Mouse (Mus musculus): ENCODE results near the gene Alk. TPM values are rescaled to one million over a fixed set of nuclear protein-coding genes. Genes with fewer than 3 reads are reported as not detected.
A peak's percentile ranks its signal among the peaks of the same experiment; 100 is the strongest.
"Not testable (repeated sequence)": the region's sequence is repeated elsewhere in the genome, so short reads cannot be mapped to it uniquely, and the experiment has no call there.

Gene Alk
- total RNA-seq, 2 experiments from 2014 or later = 7.1 to 7.2 TPM

DNA sequence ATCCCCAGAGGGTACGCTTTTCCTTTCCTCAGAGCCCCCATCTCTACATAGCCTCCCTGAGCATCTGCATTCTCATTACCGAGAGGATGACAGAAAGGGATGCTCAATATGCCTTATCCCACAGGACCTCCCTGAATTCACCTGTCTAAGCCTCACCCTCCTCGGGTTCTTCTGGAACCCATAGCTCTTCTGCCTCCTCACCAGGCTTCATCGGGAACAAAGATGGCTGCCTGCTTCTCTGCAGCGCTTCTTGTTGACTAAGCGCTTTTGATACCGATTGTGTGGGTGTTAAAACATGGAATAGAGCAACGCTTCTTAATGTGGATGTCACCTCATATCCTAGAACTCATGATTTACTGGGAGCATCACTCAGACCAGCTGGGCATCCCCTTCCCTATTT, 75.9 kb downstream of the Alk start:
- no peak for DNase-seq (ENCODE audit: low spot score in 2 of 2)

DNA sequence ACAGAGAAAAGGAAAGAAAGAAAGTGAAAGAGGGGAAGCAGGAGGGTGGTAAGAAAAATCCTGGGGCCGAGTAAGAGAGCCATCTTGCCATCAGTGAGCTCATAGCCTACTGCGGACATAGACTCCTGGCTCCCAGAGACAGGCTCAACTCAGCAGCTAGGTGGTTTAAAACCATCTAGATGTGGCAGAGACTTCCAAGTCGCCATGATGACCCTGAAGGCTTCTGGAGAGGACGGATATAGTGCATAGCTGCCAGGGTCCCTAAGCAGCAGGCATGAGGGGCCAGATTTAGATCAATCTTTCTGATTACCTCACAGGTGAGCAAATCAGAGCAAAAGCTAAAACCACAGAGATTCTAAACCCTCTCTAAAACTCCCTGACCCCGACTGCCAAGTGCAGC, 76.9 kb downstream of the Alk start:
- DNase-seq (ENCODE audit: low spot score in 2 of 2) = no peak

DNA sequence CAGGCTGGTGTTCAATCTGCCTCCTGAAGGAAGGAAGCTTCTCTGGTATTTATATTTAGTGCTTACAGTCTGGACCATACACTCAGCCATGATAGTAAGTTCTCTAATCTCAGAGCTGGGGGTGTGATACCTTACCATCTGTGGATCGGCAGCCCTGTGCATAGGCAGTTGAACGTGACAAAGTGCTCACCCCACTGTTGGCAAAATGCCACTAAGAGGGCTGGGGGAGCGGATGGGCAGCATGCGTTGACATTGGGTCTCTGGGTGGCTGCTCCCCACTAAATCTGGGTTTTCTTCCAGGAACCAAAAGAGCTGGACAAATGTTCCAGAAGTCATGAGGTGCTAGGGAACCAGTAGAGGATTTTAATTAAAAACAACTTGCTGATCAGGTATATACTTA, 78.1 kb downstream of the Alk start:
- no peak for DNase-seq (ENCODE audit: low spot score in 2 of 2)

DNA sequence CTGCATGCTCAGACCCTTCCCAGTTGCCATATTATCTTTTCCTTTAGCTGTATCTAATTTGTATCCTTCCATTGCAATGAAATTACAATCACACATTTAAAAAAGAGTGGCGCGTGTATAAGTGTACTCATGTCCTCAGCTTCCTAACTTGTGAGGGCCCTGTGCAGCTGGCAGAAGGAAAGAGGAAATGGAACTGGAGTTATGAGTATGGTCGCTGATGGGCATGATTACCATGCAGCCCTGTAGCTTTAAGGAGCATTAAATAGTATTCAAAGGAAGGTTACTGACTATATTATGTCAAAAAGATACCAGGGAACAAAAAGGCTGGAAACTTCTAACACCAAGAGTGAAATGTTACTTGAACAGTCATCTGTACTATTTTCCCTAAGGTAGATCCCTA, 79.6 kb downstream of the Alk start:
- no peak for DNase-seq (ENCODE audit: low spot score in 2 of 2)

- no peak for DNase-seq (ENCODE audit: low spot score in 2 of 2)
Measured at GRCm38 (mm10) chr17:72523006-72523405, 81.4 kb downstream of the Alk start.

DNA sequence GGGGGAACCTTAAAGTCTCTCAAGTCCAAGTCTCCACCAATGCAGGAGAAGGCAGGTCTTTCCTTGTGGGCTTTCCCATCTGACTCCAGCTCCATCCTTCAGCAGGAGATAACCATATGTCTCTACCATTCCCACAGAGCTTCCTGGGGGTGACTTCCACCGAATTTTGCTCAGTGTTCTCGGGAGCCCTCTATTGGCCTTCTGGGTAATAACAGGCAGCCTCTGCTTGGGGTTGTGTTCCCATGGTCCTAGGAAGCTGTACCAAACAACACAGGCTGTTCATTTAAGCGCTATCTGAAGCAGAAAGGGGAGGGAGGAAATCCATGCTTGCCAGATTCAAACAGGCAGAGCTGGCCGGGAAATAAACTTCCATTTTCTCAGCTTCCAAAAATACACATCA, 82.0 kb downstream of the Alk start:
- peak; percentile 70 to 91 for DNase-seq (ENCODE audit: low spot score in 2 of 2)

GRCm38 (mm10) chr17:72521353-72521752, 83.1 kb downstream of the Alk start:
- no peak for DNase-seq (ENCODE audit: low spot score in 2 of 2)

GRCm38 (mm10) chr17:72510746-72511145, 93.7 kb downstream of the Alk start:
- no peak for DNase-seq (ENCODE audit: low spot score in 2 of 2)

DNA sequence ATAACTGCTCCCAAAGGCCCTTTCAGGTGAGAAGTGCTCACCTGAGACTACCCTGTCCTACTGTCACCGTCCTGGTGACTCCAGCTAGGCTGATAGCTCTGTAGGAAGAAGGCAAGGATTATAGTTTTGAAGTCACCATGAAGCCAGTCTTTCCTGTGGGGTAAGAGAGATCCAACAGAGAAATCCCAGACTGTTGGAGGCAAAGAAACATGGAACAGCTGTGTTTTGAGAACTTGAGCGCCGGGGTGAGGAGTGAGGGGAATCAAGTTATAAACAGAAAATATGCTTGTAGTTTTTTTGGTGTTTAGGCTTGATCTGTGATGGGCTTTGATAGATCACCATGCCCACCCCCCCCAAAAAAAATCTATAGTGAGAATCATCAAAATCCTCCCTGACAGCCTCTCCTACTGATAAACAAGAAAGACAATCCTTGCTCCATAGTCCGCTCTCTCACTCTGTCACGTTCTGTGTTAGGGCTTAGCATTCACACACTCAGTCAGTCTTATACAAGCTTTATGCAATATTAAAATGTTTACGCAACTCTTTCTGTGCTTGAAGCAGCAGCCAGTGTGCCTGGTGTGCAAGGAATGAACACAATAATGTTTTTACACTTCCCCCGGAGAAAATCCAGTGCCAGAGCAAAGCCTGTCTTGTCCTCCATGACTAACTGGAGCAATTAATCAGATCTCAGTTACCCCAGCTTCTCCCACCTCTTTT, 95.6 kb downstream of the Alk start:
- DNase-seq (ENCODE audit: low spot score in 2 of 2) = peak in 1 of 2 experiments; percentile 7

DNA sequence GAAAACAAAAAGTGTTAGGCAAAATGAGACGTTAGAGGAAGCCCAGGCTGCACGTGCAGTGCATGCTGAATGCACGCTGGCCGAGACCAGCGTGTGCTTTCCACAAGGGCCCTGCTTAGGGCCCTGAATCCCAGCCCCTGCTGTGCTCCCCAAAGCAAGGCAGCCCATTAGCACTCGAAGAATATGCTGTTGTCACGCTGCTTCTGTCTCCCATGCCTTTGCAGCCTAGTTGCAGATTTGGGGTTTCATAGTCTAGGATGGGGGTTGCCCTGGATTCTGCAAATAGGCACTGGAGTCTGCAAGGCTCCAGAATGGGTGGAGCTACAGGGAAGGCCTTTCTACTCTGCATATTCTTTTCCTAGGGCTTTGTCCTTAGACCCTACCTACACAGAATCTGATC, 99.2 kb downstream of the Alk start:
- DNase-seq (ENCODE audit: low spot score in 2 of 2) = peak in 1 of 2 experiments; percentile 26

DNA sequence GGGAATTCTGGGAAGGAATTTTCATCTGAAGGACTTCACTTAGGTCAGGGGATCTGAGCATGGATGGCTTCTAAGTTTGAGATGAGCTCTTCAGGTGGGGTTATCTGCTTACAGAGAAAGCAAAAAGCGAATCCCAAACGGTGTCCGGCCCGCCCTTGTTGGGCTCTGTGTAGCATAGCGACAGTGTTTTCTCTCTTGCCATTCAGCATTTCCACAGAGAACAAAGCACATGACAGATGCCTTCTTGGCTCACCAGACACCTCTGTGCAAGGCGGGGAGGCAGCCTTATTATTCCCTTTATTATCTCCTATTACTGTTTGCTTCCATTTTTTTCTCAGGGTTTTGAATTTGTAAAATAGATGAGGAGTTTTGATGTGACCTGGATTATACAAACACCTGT, 99.8 kb downstream of the Alk start:
- peak in 1 of 2 experiments; percentile 12 for DNase-seq (ENCODE audit: low spot score in 2 of 2)

DNA sequence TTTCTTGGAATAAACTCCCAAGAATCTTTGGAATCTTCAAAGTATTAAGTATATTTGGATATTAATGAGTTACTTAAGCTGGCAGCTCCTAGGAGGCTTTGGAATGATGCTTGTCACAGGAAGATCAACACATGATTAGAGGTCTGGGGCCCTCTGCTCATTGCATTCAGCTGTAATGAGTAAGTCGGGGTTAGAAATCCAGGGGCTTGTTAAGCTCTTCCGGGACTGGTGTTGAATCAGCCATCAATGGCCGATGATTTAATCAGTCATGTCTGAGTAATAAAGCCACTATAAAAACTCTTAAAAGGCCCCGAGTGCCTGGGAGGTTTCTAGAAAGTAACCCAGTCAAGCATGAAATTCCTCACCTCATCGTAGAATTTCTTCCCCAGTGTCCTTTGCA, 109.0 kb downstream of the Alk start:
- DNase-seq (ENCODE audit: low spot score in 2 of 2) = no peak

DNA sequence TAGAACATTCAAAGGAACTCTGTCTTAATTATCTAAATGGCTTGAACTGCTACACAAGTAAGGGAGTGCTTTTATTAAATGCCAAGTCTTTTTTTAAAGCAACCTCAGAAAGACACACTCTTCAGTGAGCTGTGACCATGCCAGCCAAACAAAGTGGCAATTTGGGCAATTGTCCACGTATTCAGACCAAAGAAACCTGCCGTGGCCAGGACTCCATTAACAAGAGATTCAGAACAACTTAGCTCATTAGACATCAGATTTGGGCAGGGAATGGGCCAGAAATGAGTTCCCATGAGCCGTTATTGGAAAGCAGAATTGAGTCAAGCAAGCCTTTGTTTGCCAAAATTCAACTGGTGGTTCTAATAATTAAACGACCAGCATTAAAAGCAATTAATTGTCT, 118.8 kb downstream of the Alk start:
- DNase-seq (ENCODE audit: low spot score in 2 of 2) = peak in 1 of 2 experiments; percentile 60

DNA sequence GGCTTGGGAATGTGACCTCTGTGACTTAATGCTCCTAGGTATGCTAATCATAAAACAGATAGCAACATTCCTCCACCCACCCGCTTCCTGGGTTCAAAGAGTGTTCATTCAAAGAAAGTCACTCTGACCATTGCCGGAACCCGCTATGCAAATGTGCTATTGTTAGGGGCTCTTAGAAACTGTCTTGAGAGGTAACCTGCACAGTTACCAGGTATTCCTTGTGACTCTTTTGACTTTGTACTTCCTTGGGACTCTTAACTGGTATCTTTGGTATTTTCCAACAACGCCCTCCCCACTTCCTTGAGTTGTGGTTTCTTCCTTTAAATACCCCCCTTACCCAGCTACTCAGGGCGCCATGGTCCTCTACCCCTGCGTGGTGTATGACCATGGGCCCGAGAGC, 125.2 kb downstream of the Alk start:
- not testable (repeated sequence) for DNase-seq (ENCODE audit: low spot score in 2 of 2)

GRCm38 (mm10) chr17:72477889-72478405, 126.5 kb downstream of the Alk start:
- peak; percentile 3 to 44 for DNase-seq (ENCODE audit: low spot score in 2 of 2)

DNA sequence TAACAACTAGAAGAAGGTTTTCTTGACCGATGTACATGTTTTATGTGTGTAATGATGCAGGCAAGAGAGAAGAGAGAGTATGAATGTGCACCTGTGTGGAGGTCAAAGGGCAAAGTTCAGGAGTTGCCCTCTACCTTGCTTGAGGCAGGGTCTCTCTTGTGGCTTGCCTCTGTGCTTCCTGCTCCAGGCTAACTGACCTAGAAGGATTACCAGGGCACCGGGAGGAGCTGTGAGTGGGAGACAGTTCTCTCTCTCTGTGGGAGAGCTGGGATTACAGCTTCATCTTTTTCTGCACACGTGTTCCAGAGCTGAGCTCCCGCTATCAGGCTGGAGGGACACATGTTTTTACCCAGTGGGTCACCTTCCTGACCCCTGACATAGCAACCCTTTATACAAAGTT, 127.5 kb downstream of the Alk start:
- DNase-seq (ENCODE audit: low spot score in 2 of 2) = no peak

- no peak for DNase-seq (ENCODE audit: low spot score in 2 of 2)
Measured at GRCm38 (mm10) chr17:72474166-72474565, 130.3 kb downstream of the Alk start.

DNA sequence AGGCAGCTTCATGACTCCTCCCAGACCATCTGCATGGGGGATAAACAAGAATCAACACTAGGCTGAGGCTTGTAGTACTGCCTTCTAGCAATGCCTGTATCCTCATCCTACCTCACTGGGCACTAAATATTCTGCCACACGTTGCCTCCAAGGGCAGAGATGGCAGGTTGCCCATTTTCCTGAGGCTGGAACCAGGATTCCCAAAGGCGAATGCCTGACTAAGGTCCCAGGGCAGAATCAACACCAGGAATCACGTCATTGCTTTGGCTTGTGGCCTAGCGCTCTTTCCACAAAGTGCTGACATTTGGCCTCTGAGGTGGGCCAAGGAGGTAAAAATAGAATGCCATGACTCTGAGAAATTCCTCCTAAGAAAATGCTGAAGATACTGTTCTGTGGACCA, 155.9 kb downstream of the Alk start:
- no peak for DNase-seq (ENCODE audit: low spot score in 2 of 2)

DNA sequence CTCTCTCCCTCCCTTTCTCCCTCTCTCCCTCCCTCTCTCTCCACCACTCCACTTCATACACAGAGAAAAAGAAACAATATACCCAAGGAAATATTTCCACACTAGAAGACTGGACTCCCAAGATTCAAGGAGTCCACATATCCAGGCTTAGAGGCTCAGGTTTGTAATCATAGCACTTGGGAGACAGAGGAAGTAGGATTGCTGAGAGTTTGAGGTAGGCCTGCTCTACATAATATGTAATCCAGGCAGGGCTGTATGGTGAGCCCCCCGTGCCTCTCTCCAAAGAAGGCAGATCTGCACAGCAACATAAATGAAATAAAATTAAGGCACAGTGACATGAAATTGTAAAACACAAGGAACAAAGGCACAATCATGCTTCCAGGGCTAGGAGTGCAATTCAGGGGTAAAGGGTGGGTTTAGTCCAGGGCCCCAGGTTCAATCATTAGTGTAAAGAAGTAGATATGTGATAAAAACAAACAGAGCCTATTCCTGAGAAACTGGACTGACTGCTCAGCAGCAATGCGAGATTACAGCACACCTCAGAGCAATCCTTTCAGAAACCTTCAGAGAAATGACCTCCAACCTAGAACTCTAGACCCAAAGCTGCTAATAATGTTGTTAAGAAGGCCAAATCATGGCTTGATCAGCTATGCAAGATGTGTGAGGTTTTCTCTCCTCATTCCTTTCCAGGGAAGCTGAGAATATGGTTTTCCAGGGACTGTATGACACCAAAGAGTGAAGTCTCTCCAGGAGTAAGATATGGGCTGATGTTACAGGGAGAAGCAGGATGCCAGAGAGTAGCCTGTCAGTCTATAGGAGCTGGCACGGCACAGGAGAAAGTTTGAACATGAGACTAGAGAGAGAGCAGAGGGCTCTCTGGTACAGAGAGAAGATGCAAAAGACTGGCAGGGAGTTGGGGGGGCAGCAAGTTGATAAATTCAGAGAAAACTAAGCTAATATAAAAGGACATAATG, 158.9 kb downstream of the Alk start:
- DNase-seq (ENCODE audit: low spot score in 2 of 2) = no peak

- DNase-seq (ENCODE audit: low spot score in 2 of 2) = no peak
Measured at GRCm38 (mm10) chr17:72417451-72417850, 187.0 kb downstream of the Alk start.

DNA sequence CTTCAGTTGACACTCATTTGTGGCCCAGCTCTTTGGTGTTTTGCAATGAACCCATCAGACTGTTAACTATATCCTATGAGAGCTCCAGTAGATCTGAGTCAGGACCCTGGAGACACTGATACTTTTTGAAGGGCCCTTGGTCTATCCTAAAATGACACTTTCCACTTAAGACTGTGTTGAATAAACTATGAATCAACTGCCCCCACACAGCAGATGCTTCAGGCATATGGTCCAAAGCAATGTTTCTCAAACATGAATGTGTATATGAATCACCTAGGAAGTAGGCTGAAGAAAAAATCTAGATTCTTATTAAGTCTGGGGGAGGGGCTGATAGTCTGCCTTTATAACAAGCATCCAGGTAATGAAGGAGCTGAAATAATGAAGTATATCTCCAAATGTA, 189.8 kb downstream of the Alk start:
- DNase-seq (ENCODE audit: low spot score in 2 of 2) = peak in 1 of 2 experiments; percentile 33

- DNase-seq (ENCODE audit: low spot score in 2 of 2) = no peak
Measured at GRCm38 (mm10) chr17:72404813-72405212, 199.6 kb downstream of the Alk start.
